Comparison of ENCODE assay signal across 9 mouse cellular contexts in genomic region chr17:88937341-88938152, GRCm38 (mm10).
DNase-seq lines count a peak whose midpoint lies in the region; ATAC-seq and TF ChIP-seq lines count a peak whose summit lies in the region.
"Had no signal": no experiment of that assay in that cellular context is flagged by ENCODE, and none has a peak within 500 bp of the region (broad histone marks: within the 10 kb centered on the region; RNA-seq: fewer than 3 reads in every experiment).

No protein-coding gene starts in this region.

- no peaks in the 10 kb centered on the region for H3K27me3 ChIP-seq in forebrain, postnatal 0 days (ENCODE audit: insufficient read depth, low read length)
- no peaks in the 10 kb centered on the region for H3K27me3 ChIP-seq in midbrain, embryonic 10.5 days (ENCODE audit: low read depth, poor library complexity, severe bottlenecking)

- 0 out of 2 replicates have a peak, but pooled peaks have one; percentile 11 for TF ChIP-seq CTCF in forebrain, postnatal 0 days (IDR thresholded peaks at IDR 0.05; ENCODE audit: low read depth)

- peaks cover 7% of the 10 kb centered on the region for H3K4me1 ChIP-seq in forebrain, postnatal 0 days (ENCODE audit: insufficient read depth)
- H3K4me1 ChIP-seq in midbrain, embryonic 10.5 days, result peaks cover 33% of the 10 kb centered on the region

- H3K9me3 ChIP-seq in forebrain, postnatal 0 days (ENCODE audit: low read length), result no peaks in the 10 kb centered on the region
- H3K9me3 ChIP-seq in midbrain, embryonic 10.5 days (replicated peaks), result peaks cover 14% of the 10 kb centered on the region; the same call in 1 of the 2 replicates

- H3K4me3 ChIP-seq in forebrain, postnatal 0 days (ENCODE audit: low read depth, low read length), result no peak overlapping the region
- peak overlapping the region; percentile 30 for H3K4me3 ChIP-seq in midbrain, embryonic 10.5 days
- H3K4me3 ChIP-seq: myocyte had no signal

- no peak overlapping the region for H3K4me2 ChIP-seq in forebrain, postnatal 0 days (ENCODE audit: low read depth)

- DNase-seq in ovary, postnatal 36 days (ENCODE audit: low spot score), result peak; percentile 23
- DNase-seq in ovary, postnatal 10 days (ENCODE audit: low spot score), result no peak
- peak; percentile 76 for DNase-seq in forebrain, postnatal 0 days
- peak; percentile 85 for DNase-seq in midbrain, embryonic 10.5 days (ENCODE audit: low spot score)
- peak; percentile 41 for DNase-seq in telencephalon, adult 2 months (ENCODE audit: low read depth, low spot score)
- DNase-seq in cerebellum, adult 11 months, result no peak
- DNase-seq in thymus, postnatal 14 days, result no peak
- no peak for DNase-seq in cerebellum, adult 9-10 months

- H3K36me3 ChIP-seq in forebrain, postnatal 0 days (ENCODE audit: insufficient read depth), result no peaks in the 10 kb centered on the region
- no peaks in the 10 kb centered on the region for H3K36me3 ChIP-seq in midbrain, embryonic 10.5 days

- no peak overlapping the region for H3K9ac ChIP-seq in forebrain, postnatal 0 days

- 4% methylated on average over 7 of the region's 7 CpGs for WGBS in forebrain, postnatal 0 days
- WGBS in midbrain, embryonic 10.5 days, result 8% methylated on average over 7 of the region's 7 CpGs

- peak overlapping the region; percentile 71 for H3K27ac ChIP-seq in forebrain, postnatal 0 days (ENCODE audit: low read depth, low read length)
- peak overlapping the region; percentile 85 for H3K27ac ChIP-seq in midbrain, embryonic 10.5 days (replicated peaks)

- ATAC-seq in forebrain, postnatal 0 days, result peak; percentile 98

Comparison
In these comparisons a context has a peak if more than half of its experiments do, and no peak if none do; other contexts are left out.
1. DNase-seq: peak in ovary, postnatal 36 days (single experiment), forebrain, postnatal 0 days (single experiment), midbrain, embryonic 10.5 days (single experiment) and telencephalon, adult 2 months (single experiment); none in ovary, postnatal 10 days (single experiment), cerebellum, adult 11 months (single experiment), thymus, postnatal 14 days (single experiment) and cerebellum, adult 9-10 months (single experiment).